Mouse (Mus musculus) forebrain, embryonic 10.5 days (tissue): ENCODE measurements at regions not wholly inside any gene's neighbourhood (a gene's known extent, or its start where the extent isn't known, plus 50 kb on each side); places are given as distances from the start of the nearest gene placed in this dataset.

Experiments
- DNase-seq: peaks from one replicate; pipeline ENCODE4 v3.0.0-alpha.2; 2017; ENCODE audit warnings: low spot score; ENCODE audit errors: extremely low spot score
- H3K27ac ChIP-seq: fragments of 300-500 bp; sonication (generic); 2 replicates; pipeline ENCODE4 v1.5.1; 2016; ENCODE audit warnings: mild to moderate bottlenecking
- H3K27me3 ChIP-seq: fragments of 300-500 bp; sonication (generic); 2 replicates; pipeline ENCODE4 v1.6.1; 2016; ENCODE audit warnings: mild to moderate bottlenecking; ENCODE audit not compliant: poor library complexity, severe bottlenecking
- H3K36me3 ChIP-seq: fragments of 300-500 bp; sonication (generic); replicated peaks from 2 replicates; pipeline ENCODE4 v1.6.1; 2016; ENCODE audit warnings: mild to moderate bottlenecking, moderate library complexity
- H3K4me1 ChIP-seq: fragments of 300-500 bp; sonication (generic); 2 replicates; pipeline ENCODE4 v1.6.1; 2016
- H3K4me3 ChIP-seq: fragments of 300-500 bp; sonication (generic); 2 replicates; pipeline ENCODE4 v1.5.1; 2016; ENCODE audit warnings: mild to moderate bottlenecking, moderate library complexity
- H3K9me3 ChIP-seq: fragments of 300-500 bp; sonication (generic); 2 replicates; pipeline ENCODE4 v1.6.1; 2016; ENCODE audit warnings: mild to moderate bottlenecking, moderate library complexity
- WGBS: fragments of 180-500 bp; shearing (Covaris S2); methylation state at CpG from one replicate; pipeline ENCODE4 v1.1.7; 2016; 5-methylcytosine and 5-hydroxymethylcytosine counted together

- WGBS, result 88% methylated on average over 3 of the region's 3 CpGs
- Histone ChIP-seq H3K27ac (no peak overlapping the region), H3K4me3 (no peak overlapping the region), H3K27me3 (no peaks in the 10 kb centered on the region), H3K36me3 (no peaks in the 10 kb centered on the region), H3K9me3 (no peaks in the 10 kb centered on the region), H3K4me1 (peaks cover 17% of the 10 kb centered on the region; the same call in 1 of the 2 replicates)
- no peak for DNase-seq
These were observed 430.4 kb downstream of the Etnk1 start for GRCm38 (mm10) chr6:143597414-143597813.

DNA sequence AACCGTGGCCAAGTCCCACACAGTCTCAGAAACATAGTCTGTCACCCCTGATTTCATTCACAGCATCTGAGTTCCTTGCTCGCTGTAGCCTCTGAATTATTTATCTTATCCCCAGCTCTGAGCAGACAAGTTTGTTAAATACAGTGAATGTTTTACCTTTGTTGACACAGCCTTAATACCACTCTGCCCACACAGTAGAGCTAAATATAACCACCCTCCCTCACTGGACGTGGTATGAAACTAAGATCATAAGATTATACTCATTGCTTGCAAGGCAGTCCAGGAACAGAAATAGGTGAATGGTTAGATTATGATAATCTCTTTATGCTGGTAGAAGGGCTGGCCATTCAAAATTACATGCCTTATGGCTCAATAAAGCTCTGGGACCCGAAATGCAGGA lies 431.9 kb downstream of the Etnk1 start:
- Histone ChIP-seq H3K9me3 (no peaks in the 10 kb centered on the region), H3K4me3 (no peak overlapping the region), H3K4me1 (peaks cover 17% of the 10 kb centered on the region; the same call in 1 of the 2 replicates), H3K27me3 (no peaks in the 10 kb centered on the region), H3K27ac (no peak overlapping the region), H3K36me3 (no peaks in the 10 kb centered on the region)
- DNase-seq, result no peak
- 87% methylated on average over 4 of the region's 4 CpGs for WGBS

DNA sequence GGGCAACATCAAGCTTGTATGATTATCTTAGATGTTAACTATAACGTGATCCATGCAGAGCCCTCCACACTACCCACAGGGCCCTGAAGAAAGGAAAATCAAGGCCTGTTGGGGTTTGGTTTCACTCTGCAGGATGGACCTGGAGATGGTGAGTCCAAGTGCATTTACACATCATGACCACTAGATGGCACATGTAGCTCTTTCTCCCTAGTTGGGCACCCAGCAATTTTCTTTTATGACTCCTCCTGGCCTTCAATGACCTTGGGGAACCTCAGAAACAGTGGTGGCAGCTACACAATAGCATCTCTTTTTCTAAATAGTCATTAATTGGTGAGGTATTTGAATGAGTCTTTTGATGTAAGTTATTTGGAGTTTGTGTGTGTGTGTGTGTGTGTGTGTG lies 442.1 kb downstream of the Etnk1 start:
- 79% methylated on average over 1 of the region's 1 CpGs for WGBS
- Histone ChIP-seq H3K27ac (no peak overlapping the region), H3K4me1 (peaks cover 9% of the 10 kb centered on the region), H3K9me3 (no peaks in the 10 kb centered on the region), H3K36me3 (no peaks in the 10 kb centered on the region), H3K27me3 (no peaks in the 10 kb centered on the region), H3K4me3 (no peak overlapping the region)
- DNase-seq, result no peak

DNA sequence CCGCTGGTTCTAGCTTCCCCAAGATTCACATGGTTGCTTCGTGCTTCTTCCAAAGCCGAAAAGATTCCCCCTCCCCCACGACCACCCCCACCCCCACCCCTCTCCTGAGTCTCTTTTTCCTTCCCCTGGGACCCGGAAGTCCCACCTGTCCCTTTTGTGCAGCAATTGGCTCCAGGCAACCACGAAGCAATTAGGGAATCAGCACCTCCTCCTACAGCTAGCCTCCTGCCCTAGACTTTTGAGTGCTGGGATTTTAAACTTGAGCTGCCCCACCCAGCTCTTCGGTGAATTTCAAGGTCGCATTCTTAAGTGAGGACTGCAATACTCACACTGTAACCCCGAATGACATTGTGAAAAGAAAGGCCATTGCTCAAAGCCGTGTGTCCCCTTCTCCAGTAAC lies 445.9 kb downstream of the Etnk1 start:
- DNase-seq, result no peak
- WGBS, result 83% methylated on average over 10 of the region's 10 CpGs
- no peaks in the 10 kb centered on the region for H3K27me3 ChIP-seq

DNA sequence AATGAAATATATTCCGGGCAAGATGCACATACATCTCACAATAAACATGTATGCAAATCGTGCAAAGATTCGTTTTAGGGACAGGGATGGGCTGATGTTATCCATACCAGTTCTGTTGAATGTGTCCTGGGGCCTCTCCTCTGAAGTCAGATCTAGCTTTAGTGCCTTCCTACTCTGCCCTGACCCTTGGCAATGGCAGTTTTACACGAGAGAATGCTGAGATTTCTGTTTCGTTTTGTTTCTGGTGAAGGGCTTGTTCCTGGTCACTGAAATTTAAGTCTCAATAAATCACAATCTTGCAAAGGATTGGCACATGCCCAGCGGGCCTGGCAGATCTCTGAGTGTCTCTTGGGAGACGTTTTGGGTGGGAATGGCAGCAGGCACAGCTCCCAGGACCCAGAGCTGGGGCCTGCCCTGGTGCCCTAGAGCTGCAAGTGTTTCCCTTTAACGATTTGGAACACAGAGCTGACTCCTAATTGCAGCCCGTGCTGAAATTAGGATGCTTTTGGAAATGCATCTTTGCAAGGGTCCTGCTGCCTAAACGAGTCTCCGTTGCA lies 447.5 kb downstream of the Etnk1 start:
- WGBS, result 81% methylated on average over 11 of the region's 11 CpGs
- peak overlapping the region; percentile 35; the same call in 1 of the 2 replicates for H3K27ac ChIP-seq

More for the DNA sequence above, 445.9 kb downstream of the Etnk1 start:
- Histone ChIP-seq H3K36me3 (no peaks in the 10 kb centered on the region), H3K27ac (peak overlapping the region; percentile 53; the same call in 1 of the 2 replicates), H3K4me3 (no peak overlapping the region), H3K4me1 (peaks cover 14% of the 10 kb centered on the region), H3K9me3 (no peaks in the 10 kb centered on the region)

GRCm38 (mm10) chr6:143615361-143615760 lies 448.3 kb downstream of the Etnk1 start:
- DNase-seq, result no peak
- no peak overlapping the region for H3K27ac ChIP-seq
- H3K4me3 ChIP-seq, result no peak overlapping the region
- 85% methylated on average over 8 of the region's 8 CpGs for WGBS
- no peaks in the 10 kb centered on the region for H3K27me3 ChIP-seq
- no peaks in the 10 kb centered on the region for H3K36me3 ChIP-seq
- H3K4me1 ChIP-seq, result peaks cover 15% of the 10 kb centered on the region
- H3K9me3 ChIP-seq, result no peaks in the 10 kb centered on the region

More for the DNA sequence above, 447.5 kb downstream of the Etnk1 start:
- H3K9me3 ChIP-seq, result no peaks in the 10 kb centered on the region
- peaks cover 18% of the 10 kb centered on the region for H3K4me1 ChIP-seq
- DNase-seq, result no peak
- no peaks in the 10 kb centered on the region for H3K36me3 ChIP-seq
- no peak overlapping the region for H3K4me3 ChIP-seq
- H3K27me3 ChIP-seq, result no peaks in the 10 kb centered on the region

DNA sequence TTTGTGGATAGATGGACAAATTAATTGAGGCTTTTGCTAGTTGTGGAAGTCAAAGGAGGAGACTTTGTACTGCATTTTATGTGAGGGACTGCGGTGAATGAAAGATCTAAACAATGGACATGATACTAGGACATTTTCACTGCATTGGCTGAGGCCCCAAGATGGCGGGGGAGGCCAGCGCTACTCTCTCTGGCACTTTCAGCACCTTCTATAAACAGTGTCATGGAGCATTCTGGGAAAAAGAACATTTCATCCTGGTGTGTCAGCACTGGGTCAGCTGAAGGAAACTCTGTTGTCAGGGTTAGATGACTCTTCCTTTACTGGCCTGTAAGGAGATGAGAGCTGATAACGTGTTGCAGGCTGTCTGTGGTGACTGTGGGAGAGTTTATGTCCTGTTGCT lies 449.4 kb downstream of the Etnk1 start:
- Histone ChIP-seq H3K27ac (no peak overlapping the region), H3K4me1 (peaks cover 15% of the 10 kb centered on the region), H3K36me3 (no peaks in the 10 kb centered on the region), H3K9me3 (no peaks in the 10 kb centered on the region), H3K27me3 (no peaks in the 10 kb centered on the region), H3K4me3 (no peak overlapping the region)
- no peak for DNase-seq
- 93% methylated on average over 4 of the region's 4 CpGs for WGBS

- no peaks in the 10 kb centered on the region for H3K9me3 ChIP-seq
- H3K27me3 ChIP-seq, result no peaks in the 10 kb centered on the region
- no peaks in the 10 kb centered on the region for H3K36me3 ChIP-seq
- H3K27ac ChIP-seq, result no peak overlapping the region
- WGBS, result 73% methylated on average over 10 of the region's 10 CpGs
- DNase-seq, result no peak
- H3K4me1 ChIP-seq, result peaks cover 8% of the 10 kb centered on the region; the same call in 1 of the 2 replicates
- H3K4me3 ChIP-seq, result no peak overlapping the region
These were observed 451.5 kb downstream of the Etnk1 start for GRCm38 (mm10) chr6:143618558-143618957.

GRCm38 (mm10) chr6:143620583-143620982 lies 453.6 kb downstream of the Etnk1 start:
- Histone ChIP-seq H3K4me1 (peaks cover 8% of the 10 kb centered on the region; the same call in 1 of the 2 replicates), H3K9me3 (no peaks in the 10 kb centered on the region), H3K4me3 (no peak overlapping the region), H3K27me3 (no peaks in the 10 kb centered on the region), H3K27ac (no peak overlapping the region), H3K36me3 (no peaks in the 10 kb centered on the region)
- DNase-seq, result no peak
- 85% methylated on average over 2 of the region's 2 CpGs for WGBS

DNA sequence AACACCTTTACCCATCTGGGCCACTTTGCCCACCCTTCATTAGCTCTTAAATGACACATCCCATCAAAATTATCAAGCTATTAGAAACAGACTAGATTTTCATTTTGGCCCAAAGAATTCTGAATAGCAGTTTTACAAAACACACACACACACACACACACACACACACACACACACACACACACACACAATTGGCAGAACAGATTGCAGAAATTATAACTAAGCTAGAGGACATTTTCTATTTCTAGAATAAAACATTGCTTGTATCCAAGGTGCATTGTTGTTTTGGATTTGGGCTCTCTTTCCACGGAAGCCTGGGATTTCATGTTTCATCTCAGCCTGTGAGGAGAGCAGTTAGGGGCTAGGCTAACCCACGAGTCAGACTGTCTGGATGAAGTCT lies 455.1 kb downstream of the Etnk1 start:
- H3K27me3 ChIP-seq, result no peaks in the 10 kb centered on the region
- H3K9me3 ChIP-seq, result no peaks in the 10 kb centered on the region
- DNase-seq, result no peak
- no peak overlapping the region for H3K4me3 ChIP-seq
- 84% methylated on average over 2 of the region's 2 CpGs for WGBS
- H3K27ac ChIP-seq, result no peak overlapping the region
- H3K36me3 ChIP-seq, result no peaks in the 10 kb centered on the region
- peaks cover 8% of the 10 kb centered on the region; the same call in 1 of the 2 replicates for H3K4me1 ChIP-seq

- no peak for DNase-seq
- no peak overlapping the region for H3K4me3 ChIP-seq
- H3K9me3 ChIP-seq, result no peaks in the 10 kb centered on the region
- no peaks in the 10 kb centered on the region for H3K36me3 ChIP-seq
- 0 out of 2 replicates have a peak, but pooled peaks cover 4% of the 10 kb centered on the region for H3K4me1 ChIP-seq
- no peak overlapping the region for H3K27ac ChIP-seq
- H3K27me3 ChIP-seq, result no peaks in the 10 kb centered on the region
- 93% methylated on average over 3 of the region's 3 CpGs for WGBS
These were observed 457.9 kb downstream of the Etnk1 start for GRCm38 (mm10) chr6:143624901-143625300.

GRCm38 (mm10) chr6:143631581-143631980 lies 464.6 kb downstream of the Etnk1 start:
- Histone ChIP-seq H3K27me3 (no peaks in the 10 kb centered on the region), H3K4me3 (no peak overlapping the region), H3K4me1 (no peaks in the 10 kb centered on the region), H3K9me3 (no peaks in the 10 kb centered on the region), H3K36me3 (no peaks in the 10 kb centered on the region), H3K27ac (no peak overlapping the region)
- WGBS, result 87% methylated on average over 7 of the region's 7 CpGs
- no peak for DNase-seq

GRCm38 (mm10) chr6:143633710-143634109 lies 466.7 kb downstream of the Etnk1 start:
- DNase-seq, result no peak
- H3K4me1 ChIP-seq, result peaks cover 10% of the 10 kb centered on the region
- 84% methylated on average over 6 of the region's 6 CpGs for WGBS
- H3K9me3 ChIP-seq, result no peaks in the 10 kb centered on the region
- H3K36me3 ChIP-seq, result no peaks in the 10 kb centered on the region
- H3K27me3 ChIP-seq, result no peaks in the 10 kb centered on the region
- no peak overlapping the region for H3K27ac ChIP-seq
- no peak overlapping the region for H3K4me3 ChIP-seq

DNA sequence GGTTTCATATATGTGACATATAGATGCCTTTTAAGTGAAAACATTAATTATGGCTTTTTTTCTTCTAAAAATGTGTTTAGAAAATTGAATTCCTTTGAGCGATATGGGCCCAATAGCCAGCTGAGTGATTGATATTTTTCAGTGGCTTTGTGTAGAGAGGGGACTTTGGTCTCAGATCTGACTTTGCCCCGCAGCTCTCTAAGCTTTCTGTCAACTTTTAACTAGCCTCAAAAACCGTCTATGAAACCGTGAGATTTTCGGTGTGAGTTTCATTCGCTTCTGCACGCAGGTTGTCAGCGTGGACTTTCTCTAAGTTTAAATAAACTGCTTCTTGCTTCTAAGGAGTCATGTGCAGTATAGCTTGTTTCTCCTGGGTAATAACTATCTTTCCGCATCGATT lies 467.3 kb downstream of the Etnk1 start:
- no peaks in the 10 kb centered on the region for H3K36me3 ChIP-seq
- H3K4me3 ChIP-seq, result no peak overlapping the region
- DNase-seq, result peak; percentile 2
- no peaks in the 10 kb centered on the region for H3K9me3 ChIP-seq
- no peak overlapping the region for H3K27ac ChIP-seq
- H3K27me3 ChIP-seq, result no peaks in the 10 kb centered on the region
- H3K4me1 ChIP-seq, result peaks cover 11% of the 10 kb centered on the region
- WGBS, result 94% methylated on average over 10 of the region's 10 CpGs
